Mouse (Mus musculus): ENCODE data around the gene Gna13. TPM values are rescaled to one million over a fixed set of nuclear protein-coding genes. Genes with fewer than 3 reads are reported as not detected.

The Gna13 gene
- total and polyA plus RNA-seq, 3 experiments, result 51.0 to 102 (median 56.6) TPM

- no peak for TF ChIP-seq ZKSCAN1 (IDR thresholded peaks at IDR 0.05; ENCODE audit: low read depth, low read length)
These were observed 2.0 kb upstream of the Gna13 start (continued) for GRCm38 (mm10) chr11:109360581-109361040.

DNA sequence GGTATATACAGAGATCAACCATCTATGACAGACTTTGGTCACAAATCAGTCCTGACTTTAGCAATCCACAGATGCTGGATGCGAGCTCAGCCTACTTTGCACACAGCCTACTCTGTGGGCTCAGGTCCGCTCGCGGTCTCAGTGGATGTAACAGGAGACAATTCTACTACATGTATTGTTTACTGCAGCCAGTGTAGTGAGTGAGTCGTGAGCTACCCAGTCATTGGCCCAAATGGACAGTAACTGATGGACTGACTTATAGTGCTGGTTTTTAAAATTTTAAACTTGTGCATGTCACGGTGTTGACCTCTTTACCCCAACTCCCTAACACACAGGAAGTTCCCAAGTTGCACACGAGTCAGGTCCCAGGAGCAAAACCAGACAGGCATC is 1.4 kb upstream of the Gna13 start:
- no peaks in the 10 kb centered on the region for H3K9me3 ChIP-seq (replicated peaks; ENCODE audit: insufficient read depth, low read length)
- TF ChIP-seq RAD21 (IDR thresholded peaks at IDR 0.05; ENCODE audit: low read depth, low read length) (no peak), MAX (IDR thresholded peaks at IDR 0.05; ENCODE audit: low read length) (no peak), ZC3H11A (IDR thresholded peaks at IDR 0.05; ENCODE audit: low read depth, low read length) (no peak), RCOR1 (IDR thresholded peaks at IDR 0.05; ENCODE audit: low read depth, low read length) (no peak), HCFC1 (IDR thresholded peaks at IDR 0.05; ENCODE audit: low read depth, low read length) (0 out of 2 replicates have a peak, but pooled peaks have one; percentile 41), MYB (IDR thresholded peaks at IDR 0.05; ENCODE audit: low read depth, low read length) (no peak), BHLHE40 (IDR thresholded peaks at IDR 0.05; ENCODE audit: borderline replicate concordance, low read depth, low read length) (no peak), E2F4 (IDR thresholded peaks at IDR 0.05; ENCODE audit: borderline replicate concordance, low read depth, low read length) (no peak), EP300 (IDR thresholded peaks at IDR 0.05; ENCODE audit: low read depth in 1 of 2, low read length in 2 of 2) (0 out of 4 replicates have a peak, but pooled peaks of 1 of the 2 experiments have one; percentile 1), TCF12 (IDR thresholded peaks at IDR 0.05; ENCODE audit: low read depth, low read length) (0 out of 2 replicates have a peak, but pooled peaks have one; percentile 20), ETS1 (IDR thresholded peaks at IDR 0.05; ENCODE audit: low read depth, low read length) (no peak), GATA1 (IDR thresholded peaks at IDR 0.05; ENCODE audit: low read depth, low read length) (no peak), NRF1 (IDR thresholded peaks at IDR 0.05; ENCODE audit: insufficient read depth, low read depth, low read length, poor library complexity, severe bottlenecking) (no peak), POLR2AphosphoS2 (IDR thresholded peaks at IDR 0.05; ENCODE audit: low read length) (peak; percentile 20; the same call in 1 of the 2 replicates)
- no peaks in the 10 kb centered on the region for H3K27me3 ChIP-seq (ENCODE audit: control insufficient read depth in 1 of 2, insufficient read depth in 2 of 2, low read length in 2 of 2)
- H3K79me2 ChIP-seq (ENCODE audit: control insufficient read depth, insufficient read depth, low read length, poor library complexity), result peaks cover 33% of the 10 kb centered on the region
- H3K9ac ChIP-seq (ENCODE audit: control insufficient read depth, low read depth, low read length, poor library complexity, severe bottlenecking), result peak overlapping the region; percentile 79
- peaks cover 8 to 35% of the 10 kb centered on the region in 2 experiments for H3K36me3 ChIP-seq (ENCODE audit: control insufficient read depth in 1 of 2, insufficient read depth in 2 of 2, low read length in 2 of 2)
- peaks cover 26 to 30% of the 10 kb centered on the region in 2 experiments for H3K4me1 ChIP-seq (ENCODE audit: control insufficient read depth in 1 of 2, insufficient read depth in 2 of 2, low read length in 2 of 2)
- H3K4me3 ChIP-seq (ENCODE audit: control insufficient read depth in 1 of 2, insufficient read depth in 1 of 2, low read depth in 2 of 2, low read length in 2 of 2), result peak overlapping the region; percentile 73 to 97
- DNase-seq (ENCODE audit: low read depth, low spot score), result no peak
- peak overlapping the region; percentile 78 for H3K27ac ChIP-seq (ENCODE audit: control insufficient read depth, low read depth, low read length)

- peaks cover 39% of the 10 kb centered on the region for H3K79me2 ChIP-seq (ENCODE audit: control insufficient read depth, insufficient read depth, low read length, poor library complexity)
- H3K36me3 ChIP-seq (ENCODE audit: control insufficient read depth in 1 of 2, insufficient read depth in 2 of 2, low read length in 2 of 2), result peaks cover 12 to 37% of the 10 kb centered on the region in 2 experiments
- peaks cover 26 to 30% of the 10 kb centered on the region in 2 experiments for H3K4me1 ChIP-seq (ENCODE audit: control insufficient read depth in 1 of 2, insufficient read depth in 2 of 2, low read length in 2 of 2)
- H3K4me3 ChIP-seq (ENCODE audit: control insufficient read depth in 1 of 2, insufficient read depth in 1 of 2, low read depth in 2 of 2, low read length in 2 of 2), result peak overlapping the region; percentile 73 to 97
- peak overlapping the region; percentile 79 for H3K9ac ChIP-seq (ENCODE audit: control insufficient read depth, low read depth, low read length, poor library complexity, severe bottlenecking)
- H3K9me3 ChIP-seq (replicated peaks; ENCODE audit: insufficient read depth, low read length), result no peaks in the 10 kb centered on the region
- peak overlapping the region; percentile 78 for H3K27ac ChIP-seq (ENCODE audit: control insufficient read depth, low read depth, low read length)
- H3K27me3 ChIP-seq (ENCODE audit: control insufficient read depth in 1 of 2, insufficient read depth in 2 of 2, low read length in 2 of 2), result no peaks in the 10 kb centered on the region
- peak; percentile 84 for DNase-seq (ENCODE audit: low read depth, low spot score)
- no peak for TF ChIP-seq CHD1 (IDR thresholded peaks at IDR 0.05; ENCODE audit: low read depth, low read length)
- TF ChIP-seq POLR2AphosphoS2 (IDR thresholded peaks at IDR 0.05; ENCODE audit: low read length), result no peak
- TF ChIP-seq JUND (IDR thresholded peaks at IDR 0.05; ENCODE audit: low read depth, low read length), result no peak
- no peak for TF ChIP-seq MAFK (IDR thresholded peaks at IDR 0.05; ENCODE audit: borderline replicate concordance, low read depth, low read length)
- TF ChIP-seq NELFE (IDR thresholded peaks at IDR 0.05; ENCODE audit: low read depth, low read length), result no peak; the same call in 1 of the 2 replicates
- peak; percentile 94 for TF ChIP-seq MYC (IDR thresholded peaks at IDR 0.05; ENCODE audit: low read depth, low read length)
- no peak for TF ChIP-seq ZMIZ1 (IDR thresholded peaks at IDR 0.05; ENCODE audit: low read depth, low read length)
- TF ChIP-seq ZKSCAN1 (IDR thresholded peaks at IDR 0.05; ENCODE audit: low read depth, low read length), result no peak
- peak; percentile 87 for TF ChIP-seq BHLHE40 (IDR thresholded peaks at IDR 0.05; ENCODE audit: borderline replicate concordance, low read depth, low read length)
- no peak for TF ChIP-seq UBTF (IDR thresholded peaks at IDR 0.05; ENCODE audit: borderline replicate concordance, insufficient read depth, low read depth, low read length)
- TF ChIP-seq POLR2A (IDR thresholded peaks at IDR 0.05; ENCODE audit: control insufficient read depth in 1 of 2, insufficient read depth in 1 of 2, low read depth in 1 of 2, low read length in 2 of 2, poor library complexity in 1 of 2), result peak; percentile 38 to 50; a peak in 2 of 4 replicates
- TF ChIP-seq RAD21 (IDR thresholded peaks at IDR 0.05; ENCODE audit: low read depth, low read length), result no peak
- no peak for TF ChIP-seq ZC3H11A (IDR thresholded peaks at IDR 0.05; ENCODE audit: low read depth, low read length)
- no peak for TF ChIP-seq TAL1 (IDR thresholded peaks at IDR 0.05; ENCODE audit: low read length)
- TF ChIP-seq MXI1 (IDR thresholded peaks at IDR 0.05; ENCODE audit: low read depth, low read length), result peak; percentile 99
- TF ChIP-seq GABPA (IDR thresholded peaks at IDR 0.05; ENCODE audit: low read depth, low read length), result no peak
- TF ChIP-seq HCFC1 (IDR thresholded peaks at IDR 0.05; ENCODE audit: low read depth, low read length), result no peak
These were observed 784 bp upstream of the Gna13 start for GRCm38 (mm10) chr11:109361631-109362462.

Measured in MEL (cell line).